In the genomic region with DNA sequence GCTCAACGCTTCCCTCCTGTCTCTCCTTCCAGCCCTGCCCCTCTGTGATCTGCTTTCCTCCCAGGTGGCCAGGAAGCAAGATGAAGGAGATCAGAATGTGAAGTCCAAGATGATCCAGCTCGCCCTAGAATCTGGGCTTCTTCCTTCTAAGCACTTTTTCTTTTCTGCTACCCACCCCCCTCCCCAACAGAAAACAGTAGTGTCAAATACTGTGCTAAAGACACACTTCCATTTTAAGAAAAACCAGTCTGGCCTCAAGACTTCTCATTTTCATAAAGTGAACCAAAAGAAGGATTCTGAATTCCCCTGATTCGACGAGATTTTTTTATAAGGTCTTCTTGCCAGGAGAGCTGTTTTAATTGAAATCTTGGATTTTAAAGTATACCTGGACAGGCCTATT, we compare ENCODE assay signal across 22 mouse cellular contexts.
DNase-seq lines count a peak whose midpoint lies in the region; ATAC-seq and TF ChIP-seq lines count a peak whose summit lies in the region.
"Had no signal": no experiment of that assay in that cellular context is flagged by ENCODE, and none has a peak within 500 bp of the region (broad histone marks: within the 10 kb centered on the region; RNA-seq: fewer than 3 reads in every experiment).

No protein-coding gene starts in this region.

- ATAC-seq in heart, embryonic 12.5 days (ENCODE audit: insufficient number of reproducible peaks, low FRiP score): no peak
- no peak for ATAC-seq in heart, embryonic 16.5 days (replicated peaks; ENCODE audit: extremely low read depth, insufficient read depth, low FRiP score)
- ATAC-seq in forebrain, embryonic 14.5 days: no peak
- ATAC-seq: activated CD4-positive, CD25-positive, alpha-beta regulatory T cell, adult 4 months; forebrain, embryonic 15.5 days; hindbrain, postnatal 0 days; Patski had no signal

- H3K4me1 ChIP-seq in heart, embryonic 12.5 days (replicated peaks): peaks cover 30% of the 10 kb centered on the region
- H3K4me1 ChIP-seq in heart, embryonic 16.5 days (ENCODE audit: control insufficient read depth, insufficient read depth, low read length): peaks cover 12% of the 10 kb centered on the region
- H3K4me1 ChIP-seq in forebrain, embryonic 14.5 days (ENCODE audit: control insufficient read depth, insufficient read depth, low read length): peaks cover 7% of the 10 kb centered on the region

- no peak for TF ChIP-seq CTCF in gastrocnemius, adult 2 months (IDR thresholded peaks at IDR 0.05)

- intact Hi-C loops in gastrocnemius, adult 2 months (cut with DNase I): no loop called here
- intact Hi-C loops in gastrocnemius, postnatal 36 days (cut with DNase I): no loop called here

- H3K4me2 ChIP-seq in heart, embryonic 12.5 days: no peak overlapping the region
- H3K4me2 ChIP-seq in heart, embryonic 16.5 days (ENCODE audit: low read depth, low read length): no peak overlapping the region
- H3K4me2 ChIP-seq in forebrain, embryonic 14.5 days (ENCODE audit: low read length): no peak overlapping the region
- H3K4me2 ChIP-seq: embryonic facial prominence, embryonic 15.5 days; forebrain, embryonic 15.5 days; hindbrain, embryonic 13.5 days had no signal

- no peak overlapping the region for H3K4me3 ChIP-seq in gastrocnemius, adult 2 months
- H3K4me3 ChIP-seq in heart, embryonic 12.5 days: no peak overlapping the region
- H3K4me3 ChIP-seq in heart, embryonic 16.5 days (ENCODE audit: low read length): no peak overlapping the region
- no peak overlapping the region for H3K4me3 ChIP-seq in forebrain, embryonic 14.5 days (ENCODE audit: low read depth, low read length)
- H3K4me3 ChIP-seq: embryonic facial prominence, embryonic 15.5 days; erythroblast, embryonic 14.5 days; forebrain, embryonic 10.5 days; forebrain, embryonic 15.5 days; hindbrain, embryonic 13.5 days had no signal

- H3K27me3 ChIP-seq in heart, embryonic 12.5 days (replicated peaks): no peaks in the 10 kb centered on the region
- H3K27me3 ChIP-seq in heart, embryonic 16.5 days (ENCODE audit: control insufficient read depth, insufficient read depth, low read length): no peaks in the 10 kb centered on the region
- H3K27me3 ChIP-seq in forebrain, embryonic 14.5 days (replicated peaks; ENCODE audit: control insufficient read depth, insufficient read depth, low read length): no peaks in the 10 kb centered on the region
- H3K27me3 ChIP-seq: embryonic facial prominence, embryonic 15.5 days; forebrain, embryonic 15.5 days; hindbrain, embryonic 13.5 days; Patski had no signal

- peak overlapping the region; percentile 5; the same call in 1 of the 2 replicates for H3K27ac ChIP-seq in gastrocnemius, adult 2 months
- H3K27ac ChIP-seq in heart, embryonic 12.5 days (ENCODE audit: poor library complexity, severe bottlenecking): peak overlapping the region; percentile 61
- peak overlapping the region; percentile 7; the same call in 1 of the 2 replicates for H3K27ac ChIP-seq in heart, embryonic 16.5 days (ENCODE audit: low read length)
- no peak overlapping the region for H3K27ac ChIP-seq in forebrain, embryonic 14.5 days (ENCODE audit: low read depth, low read length)
- H3K27ac ChIP-seq: embryonic facial prominence, embryonic 15.5 days; forebrain, embryonic 10.5 days; forebrain, embryonic 15.5 days; hindbrain, embryonic 13.5 days; hindbrain, postnatal 0 days had no signal

- H3K36me3 ChIP-seq in heart, embryonic 12.5 days: no peaks in the 10 kb centered on the region
- no peaks in the 10 kb centered on the region for H3K36me3 ChIP-seq in heart, embryonic 16.5 days (ENCODE audit: control insufficient read depth, insufficient read depth)
- H3K36me3 ChIP-seq in forebrain, embryonic 14.5 days (ENCODE audit: control insufficient read depth, insufficient read depth, low read length): no peaks in the 10 kb centered on the region
- H3K36me3 ChIP-seq: embryonic facial prominence, embryonic 15.5 days; forebrain, embryonic 10.5 days; forebrain, embryonic 15.5 days; hindbrain, embryonic 13.5 days had no signal

- WGBS in heart, embryonic 12.5 days: 73% methylated on average over 4 of the region's 4 CpGs
- 78% methylated on average over 4 of the region's 4 CpGs for WGBS in heart, embryonic 16.5 days
- WGBS in forebrain, embryonic 14.5 days: 86% methylated on average over 4 of the region's 4 CpGs

- no peak overlapping the region for H3K9ac ChIP-seq in heart, embryonic 12.5 days
- H3K9ac ChIP-seq in heart, embryonic 16.5 days (ENCODE audit: low read length): no peak overlapping the region
- no peak overlapping the region for H3K9ac ChIP-seq in forebrain, embryonic 14.5 days (ENCODE audit: low read length)
- H3K9ac ChIP-seq: embryonic facial prominence, embryonic 15.5 days; forebrain, embryonic 15.5 days; hindbrain, embryonic 13.5 days had no signal

- H3K9me3 ChIP-seq in heart, embryonic 12.5 days (replicated peaks): no peaks in the 10 kb centered on the region
- no peaks in the 10 kb centered on the region for H3K9me3 ChIP-seq in heart, embryonic 16.5 days (replicated peaks; ENCODE audit: control insufficient read depth, low read length)
- no peaks in the 10 kb centered on the region for H3K9me3 ChIP-seq in forebrain, embryonic 14.5 days (replicated peaks; ENCODE audit: control insufficient read depth, low read length)
- H3K9me3 ChIP-seq: embryonic facial prominence, embryonic 15.5 days; forebrain, embryonic 10.5 days; forebrain, embryonic 15.5 days; hindbrain, embryonic 13.5 days had no signal

- no peak for DNase-seq in gastrocnemius, adult 2 months
- no peak for DNase-seq in gastrocnemius, postnatal 36 days
- DNase-seq in heart, adult 11 months: no peak
- no peak for DNase-seq in heart, adult 18-20 months
- DNase-seq in A20 (ENCODE audit: low read depth, low spot score): peak; percentile 5
- no peak for DNase-seq in forebrain, embryonic 14.5 days (ENCODE audit: low spot score)
- DNase-seq: adrenal gland, postnatal 25 days; cerebellum, adult 2 months; cerebellum, postnatal 10 days; gastrocnemius, postnatal 10 days; kidney, adult 11 months; kidney, adult 9 months had no signal
